Mouse (Mus musculus) thymus, adult 2 months (tissue): ENCODE results near the gene Lck. TPM values are rescaled to one million over a fixed set of nuclear protein-coding genes. Genes with fewer than 3 reads are reported as not detected.

Experiments
- DNase-seq: peaks from one replicate; pipeline ENCODE4 v3.0.0; 2021
- H3K27ac ChIP-seq: fragments of 200-500 bp; 2 replicates; pipeline ENCODE4 v1.5.1; 2012; ENCODE audit warnings: low read length, control low read depth; ENCODE audit not compliant: control insufficient read depth, insufficient read depth
- H3K27me3 ChIP-seq: fragments of 200-500 bp; 2 replicates; pipeline ENCODE4 v1.6.1; 2012; ENCODE audit warnings: mild to moderate bottlenecking, low read length, moderate library complexity, mixed read lengths; ENCODE audit not compliant: control insufficient read depth, insufficient read depth
- H3K36me3 ChIP-seq: fragments of 200-500 bp; 2 replicates; pipeline ENCODE4 v1.6.1; 2012; ENCODE audit warnings: mild to moderate bottlenecking, low read length, moderate library complexity; ENCODE audit not compliant: control insufficient read depth, insufficient read depth
- H3K4me1 ChIP-seq: fragments of 200-500 bp; replicated peaks from 2 replicates; pipeline ENCODE4 v1.6.1; 2012; ENCODE audit warnings: low read length; ENCODE audit not compliant: control insufficient read depth, insufficient read depth
- H3K4me3 ChIP-seq: fragments of 200-500 bp; 2 replicates; pipeline ENCODE4 v1.5.1; 2012; ENCODE audit warnings: mild to moderate bottlenecking, low read length, control low read depth, moderate library complexity; ENCODE audit not compliant: control insufficient read depth, insufficient read depth
- CTCF ChIP-seq: fragments of 200-500 bp; IDR thresholded peaks from 2 replicates; pipeline ENCODE4 v1.5.1; 2012; ENCODE audit warnings: mild to moderate bottlenecking, control low read depth, low read length, moderate library complexity, borderline replicate concordance; ENCODE audit not compliant: control insufficient read depth, poor library complexity, insufficient read depth; ENCODE audit errors: extremely low read depth
- POLR2A ChIP-seq: fragments of 200-500 bp; IDR thresholded peaks from 2 replicates; pipeline ENCODE4 v1.6.1; 2012; ENCODE audit warnings: mild to moderate bottlenecking, low read length, control low read depth, moderate library complexity; ENCODE audit not compliant: control insufficient read depth, poor library complexity, insufficient read depth; ENCODE audit errors: extremely low read depth
- WGBS: fragments of 180-500 bp; shearing (Covaris S2); methylation state at CpG from one replicate; pipeline ENCODE4 v1.1.7; 2018; 5-methylcytosine and 5-hydroxymethylcytosine counted together
- polyA plus RNA-seq: library from polyadenylated mRNA; depleted of rRNA; stranded (reverse); fragments of >200 nt; gene quantifications from 2 replicates; pipeline ENCODE4 v1.2.3, GENCODE M21; 2012

The Lck gene
- polyA plus RNA-seq, 1 experiment, result 1,845 TPM

- Histone ChIP-seq H3K4me3 (no peak overlapping the region), H3K4me1 (peaks cover 16% of the 10 kb centered on the region; the same call in 1 of the 2 replicates), H3K27me3 (no peaks in the 10 kb centered on the region), H3K27ac (no peak overlapping the region), H3K36me3 (peaks cover 2% of the 10 kb centered on the region)
- DNase-seq, result no peak
- WGBS, result 92% methylated on average over 6 of the region's 6 CpGs
- TF ChIP-seq POLR2A, result no peak
- no peak for TF ChIP-seq CTCF
These were observed 61.9 kb downstream of the Lck start for GRCm38 (mm10) chr4:129511413-129512096.

- peaks cover 16% of the 10 kb centered on the region; the same call in 1 of the 2 replicates for H3K4me1 ChIP-seq
- DNase-seq, result no peak
- H3K27ac ChIP-seq, result no peak overlapping the region
- no peak overlapping the region for H3K4me3 ChIP-seq
- TF ChIP-seq CTCF (no peak), POLR2A (no peak)
- 84% methylated on average over 6 of the region's 6 CpGs for WGBS
- H3K27me3 ChIP-seq, result no peaks in the 10 kb centered on the region
- H3K36me3 ChIP-seq, result no peaks in the 10 kb centered on the region
These were observed 62.6 kb downstream of the Lck start for GRCm38 (mm10) chr4:129510723-129511412.

GRCm38 (mm10) chr4:129509650-129510049 lies 63.8 kb downstream of the Lck start:
- Histone ChIP-seq H3K27ac (no peak overlapping the region), H3K27me3 (no peaks in the 10 kb centered on the region), H3K4me1 (peaks cover 10% of the 10 kb centered on the region; the same call in 1 of the 2 replicates), H3K36me3 (no peaks in the 10 kb centered on the region), H3K4me3 (no peak overlapping the region)
- TF ChIP-seq POLR2A (no peak), CTCF (no peak)
- no peak for DNase-seq
- WGBS, result 86% methylated on average over 3 of the region's 3 CpGs

- Histone ChIP-seq H3K27me3 (no peaks in the 10 kb centered on the region), H3K4me1 (peaks cover 8% of the 10 kb centered on the region; the same call in 1 of the 2 replicates), H3K4me3 (no peak overlapping the region), H3K27ac (no peak overlapping the region; the same call in 1 of the 2 replicates), H3K36me3 (no peaks in the 10 kb centered on the region)
- TF ChIP-seq CTCF (no peak), POLR2A (no peak)
- WGBS, result 80% methylated on average over 15 of the region's 15 CpGs
- no peak for DNase-seq
These were observed 64.4 kb downstream of the Lck start for GRCm38 (mm10) chr4:129508834-129509600.

- WGBS, result 89% methylated on average over 3 of the region's 3 CpGs
- no peaks in the 10 kb centered on the region for H3K27me3 ChIP-seq
- H3K4me1 ChIP-seq, result peaks cover 11% of the 10 kb centered on the region; the same call in 1 of the 2 replicates
- no peaks in the 10 kb centered on the region for H3K36me3 ChIP-seq
- DNase-seq, result no peak
- no peak for TF ChIP-seq CTCF
- no peak for TF ChIP-seq POLR2A
- no peak overlapping the region for H3K4me3 ChIP-seq
- no peak overlapping the region for H3K27ac ChIP-seq
These were observed 65.3 kb downstream of the Lck start for GRCm38 (mm10) chr4:129508237-129508515.

GRCm38 (mm10) chr4:129507434-129508236 lies 65.8 kb downstream of the Lck start:
- no peak overlapping the region for H3K27ac ChIP-seq
- no peak for DNase-seq
- H3K4me3 ChIP-seq, result no peak overlapping the region
- no peaks in the 10 kb centered on the region for H3K36me3 ChIP-seq
- H3K27me3 ChIP-seq, result no peaks in the 10 kb centered on the region
- H3K4me1 ChIP-seq, result peaks cover 13% of the 10 kb centered on the region
- no peak for TF ChIP-seq CTCF
- TF ChIP-seq POLR2A, result no peak
- 54% methylated on average over 9 of the region's 10 CpGs for WGBS
